Mouse (Mus musculus) CH12.LX (cell line): ENCODE data around the gene Mvb12b.

Experiments
- CHD2 ChIP-seq: IDR thresholded peaks from 2 replicates; pipeline ENCODE4 v1.6.1; 2011; ENCODE audit warnings: low read length, improper control_type of control experiment
- CTCF ChIP-seq, 2 experiments: IDR thresholded peaks in 1 of 2; conservative IDR thresholded peaks in 1 of 2; 2 replicates each; pipeline ENCODE4 v1.5.1; 2011 to 2012; ENCODE audit warnings: low read depth in 2 of 2, low read length in 2 of 2, improper control_type of control experiment in 1 of 2, inconsistent platforms in 1 of 2, mild to moderate bottlenecking in 1 of 2, moderate library complexity in 1 of 2
- HCFC1 ChIP-seq: IDR thresholded peaks from 2 replicates; pipeline ENCODE4 v1.6.1; 2012; ENCODE audit warnings: low read depth, mild to moderate bottlenecking, inconsistent platforms, low read length, improper control_type of control experiment
- NELFE ChIP-seq: IDR thresholded peaks from 2 replicates; pipeline ENCODE4 v1.6.1; 2011; ENCODE audit warnings: low read depth, low read length, improper control_type of control experiment
- POLR2A ChIP-seq: IDR thresholded peaks from 2 replicates; pipeline ENCODE4 v1.6.1; 2011; ENCODE audit warnings: low read depth, mild to moderate bottlenecking, improper control_type of control experiment, low read length

DNA sequence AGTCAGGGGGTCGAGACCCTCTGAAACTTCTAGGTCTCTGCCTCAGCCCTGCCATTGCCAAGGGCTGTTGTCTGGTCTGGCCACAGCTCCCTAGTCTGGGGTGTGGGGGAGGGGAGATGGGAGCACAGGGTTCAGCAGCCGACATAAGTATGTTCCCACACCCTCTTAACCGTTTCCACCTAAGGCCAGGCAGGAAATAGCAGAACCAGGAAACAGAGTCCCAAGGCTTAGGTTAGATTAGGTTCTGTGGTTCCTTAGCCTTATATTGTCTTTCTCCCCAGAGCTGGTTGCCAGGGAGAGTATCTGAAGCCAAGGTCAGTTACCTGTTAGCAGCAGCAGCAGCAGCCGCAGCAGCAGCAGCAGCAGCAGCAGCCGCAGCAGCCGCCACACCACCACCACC lies 160.5 kb downstream of the Mvb12b start:
- TF ChIP-seq CTCF (conservative IDR thresholded peaks at IDR 0.05 in 1 of 2, IDR thresholded peaks at IDR 0.05 in 1 of 2; ENCODE audit: low read depth in 2 of 2, low read length in 2 of 2) (no peak), HCFC1 (no peak), NELFE (no peak), POLR2A (no peak), CHD2 (no peak)
